Comparison of ENCODE assay signal across 9 mouse cellular contexts in the genomic region with DNA sequence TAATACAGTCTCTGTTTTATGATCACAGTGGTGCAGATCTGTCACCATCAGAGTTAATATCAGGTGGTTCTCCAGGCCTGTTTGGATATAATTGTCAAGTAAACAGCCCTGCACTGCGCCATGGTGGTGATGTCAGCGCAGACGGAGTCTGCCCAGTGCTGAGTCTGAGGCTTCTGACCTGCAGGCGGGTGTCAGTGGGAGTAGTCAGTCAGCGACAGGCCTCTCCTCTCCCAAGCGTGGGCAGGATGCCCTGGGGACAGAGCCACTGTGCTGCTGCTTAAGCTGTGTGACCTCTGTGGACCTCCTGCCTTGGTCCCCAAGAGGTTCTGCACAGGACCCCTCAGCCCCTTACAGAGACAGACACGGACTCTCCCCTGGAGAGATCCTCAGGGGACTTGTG. TPM values are rescaled to one million over a fixed set of nuclear protein-coding genes. Genes with fewer than 3 reads are reported as not detected.
A peak's percentile ranks its signal among the peaks of the same experiment; 100 is the strongest.
DNase-seq lines count a peak whose midpoint lies in the region; ATAC-seq lines count a peak whose summit lies in the region.
"Had no signal": no experiment of that assay in that cellular context is flagged by ENCODE, and none has a peak within 500 bp of the region (broad histone marks: within the 10 kb centered on the region; RNA-seq: fewer than 3 reads in every experiment).

No protein-coding gene starts in this region.

- 51% methylated on average over 7 of the region's 7 CpGs for WGBS in hindbrain, embryonic 16.5 days
- 77% methylated on average over 7 of the region's 7 CpGs for WGBS in midbrain, embryonic 10.5 days

- H3K4me1 ChIP-seq in hindbrain, embryonic 16.5 days (ENCODE audit: control insufficient read depth, insufficient read depth, low read depth, low read length): peaks cover 10% of the 10 kb centered on the region
- H3K4me1 ChIP-seq in midbrain, embryonic 10.5 days: peaks cover 15% of the 10 kb centered on the region

- H3K27me3 ChIP-seq in hindbrain, embryonic 16.5 days (replicated peaks; ENCODE audit: control insufficient read depth, insufficient read depth, low read length): no peaks in the 10 kb centered on the region
- no peaks in the 10 kb centered on the region for H3K27me3 ChIP-seq in midbrain, embryonic 10.5 days (ENCODE audit: low read depth, poor library complexity, severe bottlenecking)
- H3K27me3 ChIP-seq: neural tube, embryonic 13.5 days had no signal

- no peak overlapping the region for H3K27ac ChIP-seq in hindbrain, embryonic 16.5 days (ENCODE audit: low read depth, low read length)
- peak overlapping the region; percentile 50 for H3K27ac ChIP-seq in midbrain, embryonic 10.5 days (replicated peaks)
- H3K27ac ChIP-seq: neural tube, embryonic 13.5 days had no signal

- peak; percentile 68 for ATAC-seq in hindbrain, embryonic 16.5 days
- ATAC-seq in megakaryocyte progenitor cell, adult 5-6 weeks (replicated peaks; ENCODE audit: poor library complexity): no peak

- peak overlapping the region; percentile 18; the same call in 1 of the 2 replicates for H3K9ac ChIP-seq in hindbrain, embryonic 16.5 days (ENCODE audit: low read depth, low read length)
- H3K9ac ChIP-seq: neural tube, embryonic 13.5 days had no signal

- H3K9me3 ChIP-seq in hindbrain, embryonic 16.5 days (ENCODE audit: control insufficient read depth, low read length): no peaks in the 10 kb centered on the region
- no peaks in the 10 kb centered on the region for H3K9me3 ChIP-seq in midbrain, embryonic 10.5 days (replicated peaks)
- H3K9me3 ChIP-seq: neural tube, embryonic 13.5 days had no signal

- no peak overlapping the region for H3K4me3 ChIP-seq in hindbrain, embryonic 16.5 days (ENCODE audit: low read length)
- no peak overlapping the region for H3K4me3 ChIP-seq in midbrain, embryonic 10.5 days
- H3K4me3 ChIP-seq: neural tube, embryonic 13.5 days had no signal

- peak; percentile 12 to 41 for DNase-seq in left cerebral cortex, postnatal 25 days (ENCODE audit: low spot score in 2 of 2)
- no peak for DNase-seq in left cerebral cortex, adult 9 months (ENCODE audit: low spot score in 2 of 2)
- DNase-seq in gastrocnemius, postnatal 10 days: peak; percentile 15
- DNase-seq in midbrain, embryonic 10.5 days (ENCODE audit: low spot score): no peak
- DNase-seq in layer of hippocampus, adult 9-10 months (ENCODE audit: low spot score): no peak
- no peak for DNase-seq in thymus, adult 18-20 months

- no peaks in the 10 kb centered on the region for H3K36me3 ChIP-seq in hindbrain, embryonic 16.5 days (ENCODE audit: control insufficient read depth, insufficient read depth, low read length)
- peaks cover 26% of the 10 kb centered on the region for H3K36me3 ChIP-seq in midbrain, embryonic 10.5 days

- intact Hi-C loops in left cerebral cortex, postnatal 25 days (cut with DNase I): loop anchor here (2.0 to 5.0 kb wide), 2 partner anchors 76 to 163 kb away; no protein-coding TSS in a partner anchor

- no peak overlapping the region for H3K4me2 ChIP-seq in hindbrain, embryonic 16.5 days (ENCODE audit: low read length)
- H3K4me2 ChIP-seq: neural tube, embryonic 13.5 days had no signal

RNA-seq across cellular contexts. Expression of a gene that starts 50.0 kb away (rescaled TPM):
- total RNA-seq in left cerebral cortex, postnatal 25 days (2021): 10 to 100 TPM; 17.1 to 19.6 TPM
- 10 to 100 TPM; 14.3 to 19.4 TPM for total RNA-seq in gastrocnemius, postnatal 10 days (2021)
- polyA plus RNA-seq in hindbrain, embryonic 16.5 days (2015; fragmentation: Nextera tagmentation; extraction: Ambion mirVana): 4.1 and 4.5 TPM in 2 replicates
- 5.9 and 6.0 TPM in 2 replicates for polyA plus RNA-seq in midbrain, embryonic 10.5 days (2016; fragmentation: Nextera tagmentation; extraction: Ambion mirVana)
- 53.7 and 59.9 TPM in 2 replicates for total RNA-seq in megakaryocyte progenitor cell, adult 5-6 weeks (2015)
- 41.1 and 43.2 TPM in 2 replicates for total RNA-seq in megakaryocyte progenitor cell, adult 5-6 weeks (2017)

Comparison
In these comparisons a context has a peak if more than half of its experiments do, and no peak if none do; other contexts are left out.
1. DNase-seq: peak in left cerebral cortex, postnatal 25 days (2 of 2) and gastrocnemius, postnatal 10 days (single experiment); none in left cerebral cortex, adult 9 months (0 of 2), midbrain, embryonic 10.5 days (single experiment), layer of hippocampus, adult 9-10 months (single experiment) and thymus, adult 18-20 months (0 of 2).